Mouse (Mus musculus) forebrain, embryonic 16.5 days (tissue): ENCODE results near the gene Tbrg4. TPM values are rescaled to one million over a fixed set of nuclear protein-coding genes. Genes with fewer than 3 reads are reported as not detected.
"Not testable (repeated sequence)": the region's sequence is repeated elsewhere in the genome, so short reads cannot be mapped to it uniquely, and the experiment has no call there.

Source experiments
- ATAC-seq: fragments of 200-750 bp; cut with Nextera tagmentation; 2 replicates; pipeline ENCODE4 v1.8.0; 2017; ENCODE audit warnings: mild to moderate bottlenecking, moderate library complexity
- H3K27ac ChIP-seq: fragments of 300-500 bp; sonication (generic); 2 replicates; pipeline ENCODE4 v1.5.1; 2014; ENCODE audit warnings: low read length, control low read depth
- H3K27me3 ChIP-seq: fragments of 300-500 bp; sonication (generic); replicated peaks from 2 replicates; pipeline ENCODE4 v1.6.1; 2014; ENCODE audit warnings: low read length; ENCODE audit not compliant: control insufficient read depth, insufficient read depth
- H3K36me3 ChIP-seq: fragments of 300-500 bp; sonication (generic); 2 replicates; pipeline ENCODE4 v1.6.1; 2014; ENCODE audit not compliant: control insufficient read depth, insufficient read depth
- H3K4me1 ChIP-seq: fragments of 300-500 bp; sonication (generic); replicated peaks from 2 replicates; pipeline ENCODE4 v1.6.1; 2014; ENCODE audit warnings: low read length; ENCODE audit not compliant: control insufficient read depth, insufficient read depth
- H3K4me2 ChIP-seq: fragments of 300-500 bp; sonication (generic); 2 replicates; pipeline ENCODE4 v1.6.1; 2014; ENCODE audit warnings: mild to moderate bottlenecking, low read length, control low read depth
- H3K4me3 ChIP-seq: fragments of 300-500 bp; sonication (generic); replicated peaks from 2 replicates; pipeline ENCODE4 v1.5.1; 2014; ENCODE audit warnings: mild to moderate bottlenecking, low read length, control low read depth
- H3K9ac ChIP-seq: fragments of 300-500 bp; sonication (generic); replicated peaks from 2 replicates; pipeline ENCODE4 v1.6.1; 2014; ENCODE audit warnings: low read depth, low read length, control low read depth
- H3K9me3 ChIP-seq: fragments of 300-500 bp; sonication (generic); 2 replicates; pipeline ENCODE4 v1.6.1; 2016; ENCODE audit warnings: low read length; ENCODE audit not compliant: control insufficient read depth
- WGBS: fragments of 180-500 bp; shearing (Covaris S2); extraction: QIAGEN DNeasy Blood & Tissue Kit; methylation state at CpG from one replicate; pipeline ENCODE4 v1.1.7; 2014; 5-methylcytosine and 5-hydroxymethylcytosine counted together
- polyA plus RNA-seq: library from polyadenylated mRNA; unstranded; fragments of >200 nt; fragmentation: Nextera tagmentation; extraction: Ambion mirVana; gene quantifications from 2 replicates; pipeline ENCODE4 v1.2.1, GENCODE M21; 2015

Tbrg4 gene
- polyA plus RNA-seq, 1 experiment from 2014 or later, result 32.2 TPM

DNA sequence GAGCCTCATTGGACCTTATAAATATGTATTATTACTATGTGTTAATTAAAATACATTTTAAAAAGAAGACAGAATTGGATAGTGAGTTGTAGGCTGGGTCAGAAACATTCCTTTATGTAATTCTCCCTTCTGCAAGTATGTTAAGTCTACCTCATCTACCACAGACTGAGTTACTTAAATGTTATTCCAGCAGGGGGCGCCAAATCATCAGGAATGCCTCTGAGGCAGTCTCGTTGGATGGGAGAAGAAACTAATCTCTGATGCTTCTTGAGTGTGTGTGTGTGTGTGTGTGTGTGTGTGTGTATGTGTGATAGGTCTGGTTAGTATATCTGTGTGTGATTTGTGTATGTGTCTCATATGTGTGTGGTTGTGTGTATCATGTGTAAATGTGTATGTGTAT is 29.0 kb upstream of the Tbrg4 start:
- no peak overlapping the region for H3K9ac ChIP-seq
- no peak overlapping the region for H3K4me2 ChIP-seq
- peak; percentile 82 for ATAC-seq
- peaks cover 10% of the 10 kb centered on the region for H3K4me1 ChIP-seq
- no peak overlapping the region for H3K4me3 ChIP-seq
- no peaks in the 10 kb centered on the region for H3K36me3 ChIP-seq
- no peaks in the 10 kb centered on the region for H3K27me3 ChIP-seq
- H3K9me3 ChIP-seq, result no peaks in the 10 kb centered on the region
- 0% methylated on average over 2 of the region's 2 CpGs for WGBS
- no peak overlapping the region for H3K27ac ChIP-seq

DNA sequence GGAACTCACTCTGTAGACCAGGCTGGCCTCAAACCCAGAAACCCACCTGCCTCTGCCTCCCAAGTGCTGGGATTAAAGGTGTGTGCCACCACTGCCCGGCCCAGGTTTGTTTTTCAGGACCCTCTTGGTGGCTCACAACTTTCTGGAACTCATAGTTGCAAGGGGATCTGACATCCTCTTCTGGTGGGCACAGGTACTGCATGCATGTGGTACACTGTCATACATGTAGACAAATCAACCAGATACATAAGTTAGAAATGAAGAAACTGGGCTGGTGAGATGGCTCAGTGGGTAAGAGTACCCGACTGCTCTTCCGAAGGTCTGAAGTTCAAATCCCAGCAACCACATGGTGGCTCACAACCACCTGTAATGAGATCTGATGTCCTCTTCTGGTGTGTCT is 27.1 kb upstream of the Tbrg4 start:
- not testable (repeated sequence) for H3K4me3 ChIP-seq, H3K27ac ChIP-seq, H3K36me3 ChIP-seq, H3K4me1 ChIP-seq, H3K27me3 ChIP-seq, H3K9ac ChIP-seq, H3K4me2 ChIP-seq, ATAC-seq, H3K9me3 ChIP-seq
- 83% methylated on average over 3 of the region's 3 CpGs for WGBS

DNA sequence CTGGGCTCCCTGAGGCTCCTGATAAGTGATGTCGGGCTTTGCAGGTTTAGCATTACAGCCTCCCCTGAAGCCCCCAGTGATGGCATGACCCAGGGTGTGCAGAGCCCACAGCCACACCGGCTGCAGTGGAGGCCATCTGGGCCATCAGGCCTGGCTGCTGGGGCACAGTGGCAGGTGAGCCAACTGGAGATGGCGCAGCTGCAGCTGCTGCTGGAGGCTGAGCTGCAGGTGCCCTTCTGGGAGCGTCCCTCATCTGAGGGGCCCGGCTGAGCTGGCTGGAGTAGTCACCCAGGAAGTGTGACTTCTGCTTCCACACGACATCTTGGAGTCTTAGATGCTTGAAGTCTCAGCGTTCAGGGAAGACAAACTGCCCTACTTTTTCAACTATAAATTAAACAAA is 24.7 kb upstream of the Tbrg4 start:
- 75% methylated on average over 7 of the region's 7 CpGs for WGBS
- H3K4me2 ChIP-seq, result no peak overlapping the region
- no peak overlapping the region for H3K27ac ChIP-seq
- no peak overlapping the region for H3K9ac ChIP-seq
- H3K4me3 ChIP-seq, result no peak overlapping the region
- H3K27me3 ChIP-seq, result no peaks in the 10 kb centered on the region
- H3K36me3 ChIP-seq, result no peaks in the 10 kb centered on the region
- no peak for ATAC-seq
- H3K9me3 ChIP-seq, result no peaks in the 10 kb centered on the region
- no peaks in the 10 kb centered on the region for H3K4me1 ChIP-seq

GRCm38 (mm10) chr11:6647831-6648724 is 22.2 kb upstream of the Tbrg4 start:
- Histone ChIP-seq H3K9ac (no peak overlapping the region), H3K9me3 (no peaks in the 10 kb centered on the region), H3K4me3 (no peak overlapping the region), H3K27me3 (no peaks in the 10 kb centered on the region), H3K36me3 (no peaks in the 10 kb centered on the region), H3K27ac (no peak overlapping the region), H3K4me1 (no peaks in the 10 kb centered on the region), H3K4me2 (no peak overlapping the region)
- ATAC-seq, result no peak
- 55% methylated on average over 9 of the region's 9 CpGs for WGBS

DNA sequence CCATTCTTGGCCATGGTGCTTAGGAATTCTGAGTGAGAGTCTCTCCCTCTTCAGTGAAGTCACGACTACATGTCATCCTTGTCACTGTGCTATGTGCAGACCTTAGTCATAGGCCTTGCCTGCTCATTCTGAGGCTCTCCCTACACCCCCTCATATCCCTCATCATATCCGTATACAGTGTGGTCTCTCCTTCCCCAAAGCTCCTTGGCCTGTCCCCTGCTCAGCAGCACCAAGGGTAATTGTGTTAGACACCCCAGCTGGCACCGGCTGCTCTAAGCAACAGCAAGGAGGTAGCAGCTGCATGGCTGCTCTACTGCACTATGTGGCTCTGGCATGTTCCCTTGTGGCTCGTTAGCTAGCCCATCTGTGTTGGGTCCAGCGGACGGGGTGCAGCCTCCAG is 18.7 kb upstream of the Tbrg4 start:
- ATAC-seq, result no peak
- no peak overlapping the region for H3K27ac ChIP-seq
- H3K4me1 ChIP-seq, result no peaks in the 10 kb centered on the region
- no peak overlapping the region for H3K9ac ChIP-seq
- WGBS, result 72% methylated on average over 6 of the region's 6 CpGs
- no peak overlapping the region for H3K4me3 ChIP-seq
- H3K36me3 ChIP-seq, result no peaks in the 10 kb centered on the region
- no peaks in the 10 kb centered on the region for H3K27me3 ChIP-seq
- H3K4me2 ChIP-seq, result no peak overlapping the region
- H3K9me3 ChIP-seq, result no peaks in the 10 kb centered on the region

- H3K9me3 ChIP-seq, result no peaks in the 10 kb centered on the region
- no peaks in the 10 kb centered on the region for H3K27me3 ChIP-seq
- ATAC-seq, result no peak
- H3K4me3 ChIP-seq, result no peak overlapping the region
- 77% methylated on average over 6 of the region's 6 CpGs for WGBS
- no peaks in the 10 kb centered on the region for H3K36me3 ChIP-seq
- H3K9ac ChIP-seq, result no peak overlapping the region
- no peaks in the 10 kb centered on the region for H3K4me1 ChIP-seq
- no peak overlapping the region for H3K4me2 ChIP-seq
- no peak overlapping the region for H3K27ac ChIP-seq
Measured at GRCm38 (mm10) chr11:6639072-6639471, 13.2 kb upstream of the Tbrg4 start.

DNA sequence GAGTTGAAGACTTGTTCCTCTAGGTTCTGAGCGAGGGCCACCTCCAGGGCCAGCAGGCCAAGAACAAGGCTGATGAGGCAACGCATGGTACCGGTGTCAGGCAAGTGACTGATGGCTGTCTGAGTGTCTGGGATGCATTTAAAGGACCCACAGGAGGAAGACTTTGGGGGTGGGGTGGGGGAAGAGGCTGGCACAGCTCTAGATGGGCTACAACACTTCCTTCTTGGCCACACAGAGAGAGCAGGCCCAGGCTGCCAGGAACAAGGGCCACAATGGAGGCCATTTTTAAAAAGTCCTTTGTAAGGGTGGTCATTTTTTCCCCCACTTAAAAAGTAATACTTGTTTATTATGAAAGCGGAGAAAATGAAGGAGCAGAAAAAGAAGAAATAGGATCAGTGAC is 12.7 kb upstream of the Tbrg4 start, which contains the start of gene Wap:
Gene Wap (minus strand): TSS at position 101 of the 400 bp plus-strand sequence.
- no peak within 1 kb of the TSS for H3K9ac ChIP-seq
- no peak within 1 kb of the TSS for H3K27ac ChIP-seq
- no peaks in the 10 kb centered on the region for H3K9me3 ChIP-seq
- ATAC-seq, result no peak
- H3K4me2 ChIP-seq, result no peak within 1 kb of the TSS
- no peaks in the 10 kb centered on the region for H3K36me3 ChIP-seq
- no peak within 1 kb of the TSS for H3K4me3 ChIP-seq
- 91% methylated on average over 4 of the region's 4 CpGs for WGBS
- no peaks in the 10 kb centered on the region for H3K4me1 ChIP-seq
- no peaks in the 10 kb centered on the region for H3K27me3 ChIP-seq

GRCm38 (mm10) chr11:6636150-6636549 is 10.3 kb upstream of the Tbrg4 start:
- 77% methylated on average over 8 of the region's 8 CpGs for WGBS
- Histone ChIP-seq H3K9ac (no peak overlapping the region), H3K27me3 (no peaks in the 10 kb centered on the region), H3K27ac (no peak overlapping the region), H3K36me3 (no peaks in the 10 kb centered on the region), H3K4me1 (no peaks in the 10 kb centered on the region), H3K4me3 (no peak overlapping the region), H3K4me2 (no peak overlapping the region), H3K9me3 (no peaks in the 10 kb centered on the region)
- no peak for ATAC-seq

- Histone ChIP-seq H3K4me3 (no peak overlapping the region), H3K27me3 (no peaks in the 10 kb centered on the region), H3K9ac (no peak overlapping the region), H3K9me3 (no peaks in the 10 kb centered on the region), H3K36me3 (no peaks in the 10 kb centered on the region), H3K4me2 (no peak overlapping the region), H3K27ac (no peak overlapping the region), H3K4me1 (peaks cover 13% of the 10 kb centered on the region)
- ATAC-seq, result no peak
Measured at GRCm38 (mm10) chr11:6629655-6630054, 3.8 kb upstream of the Tbrg4 start.
